Mouse (Mus musculus) right cerebral cortex, postnatal 36 days (tissue): ENCODE measurements around the gene Olfr1200.

Experiments
- DNase-seq, 2 experiments: peaks; one replicate each; pipeline ENCODE4 v3.0.0; 2022; ENCODE audit warnings: low spot score in 2 of 2, mixed read lengths in 1 of 2

Olfr1200 gene

DNA sequence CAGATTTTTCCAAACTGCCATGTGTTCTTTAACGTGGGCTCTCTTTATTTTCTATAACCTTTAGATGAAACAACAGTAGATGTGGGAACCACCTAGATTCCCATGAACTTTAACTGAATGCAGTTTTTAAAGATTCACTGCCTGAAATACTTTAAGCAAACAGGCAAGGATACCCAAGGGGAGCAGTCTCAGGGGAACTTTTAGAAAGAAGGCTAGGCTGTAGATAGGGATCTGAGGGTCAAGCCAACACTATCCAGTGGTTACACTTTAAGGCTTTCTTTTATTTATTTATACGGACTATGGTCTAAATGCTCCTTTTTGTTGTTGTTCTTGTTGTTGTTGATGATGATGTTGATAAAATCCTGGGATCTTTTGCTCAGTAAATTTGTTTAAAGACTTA, at the start of gene Olfr1200:
Gene Olfr1200 (minus strand): TSS at position 101 of the 400 bp plus-strand sequence.
- DNase-seq, result no peak

GRCm38 (mm10) chr2:88814196-88814595, 43.9 kb upstream of the Olfr1200 start, which contains the start of gene Olfr1202:
Gene Olfr1202, plus strand, starts transcription at chr2:88814496.
- DNase-seq, result no peak

DNA sequence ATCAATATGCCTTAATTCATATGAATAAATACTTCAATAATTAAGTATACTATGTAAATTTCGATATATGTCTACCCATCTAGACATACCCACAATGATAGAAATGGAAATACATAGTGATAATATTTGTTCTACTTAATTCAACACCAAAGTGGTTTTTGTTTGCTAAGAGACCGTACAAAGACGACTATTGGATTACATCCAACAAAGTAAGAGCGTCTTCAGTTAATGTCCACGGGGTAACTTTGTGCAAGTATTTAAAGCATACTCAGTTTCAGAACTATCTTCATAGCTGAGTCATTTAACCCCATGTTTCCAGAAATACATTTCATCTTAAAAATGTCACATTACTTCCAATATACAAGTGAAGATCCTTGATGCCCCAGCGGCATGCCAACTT, 22.4 kb upstream of the Olfr1200 start, which contains the start of gene Olfr1201:
Gene Olfr1201 (plus strand): TSS at position 301 of the 400 bp plus-strand sequence.
- DNase-seq, result no peak

DNA sequence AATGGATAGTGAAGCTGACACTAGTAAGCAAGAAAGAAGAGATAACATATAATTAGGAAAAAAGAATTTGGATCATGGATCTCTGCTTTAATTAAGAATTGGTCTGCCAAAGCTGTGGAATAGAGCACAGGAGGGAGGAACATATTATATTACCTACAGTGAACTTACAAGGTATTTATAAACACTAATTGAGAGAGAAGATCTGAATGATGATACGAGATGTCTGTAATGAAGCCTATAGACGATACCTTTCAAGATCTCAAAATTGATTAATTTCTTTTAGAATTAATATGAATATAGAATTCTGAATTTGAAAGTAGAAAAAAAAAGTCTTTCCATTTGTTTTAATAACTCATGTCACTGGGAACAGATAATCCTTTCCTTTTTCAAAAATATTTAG, 9.9 kb downstream of the Olfr1200 start, which contains the start of gene Olfr1199:
Gene Olfr1199 (minus strand): TSS at position 101 of the 400 bp plus-strand sequence.
- no peak for DNase-seq

- no peak for DNase-seq
Measured at GRCm38 (mm10) chr2:88751270-88751669, 19.0 kb downstream of the Olfr1200 start, which contains the start of gene Olfr1198. Gene Olfr1198, minus strand, starts transcription at chr2:88751370.

GRCm38 (mm10) chr2:88743379-88743778, 26.9 kb downstream of the Olfr1200 start:
- no peak for DNase-seq

GRCm38 (mm10) chr2:88732266-88732665, 38.0 kb downstream of the Olfr1200 start, which contains the start of gene Olfr1197:
Gene Olfr1197, minus strand, starts transcription at chr2:88732366.
- DNase-seq, result no peak
